Mouse (Mus musculus): ENCODE measurements at regions not wholly inside any gene's neighbourhood (a gene's known extent, or its start where the extent isn't known, plus 50 kb on each side); places are given as distances from the start of the nearest gene placed in this dataset.
A peak's percentile ranks its signal among the peaks of the same experiment; 100 is the strongest.

- DNase-seq (ENCODE audit: low spot score): peak; percentile 30
These were observed 126.8 kb downstream of the Polr2m start for GRCm38 (mm10) chr9:71358961-71359360.

- no peak for DNase-seq (ENCODE audit: low spot score)
These were observed 130.0 kb downstream of the Polr2m start for GRCm38 (mm10) chr9:71355721-71356120.
